Mouse (Mus musculus) CH12.LX (cell line): ENCODE measurements at regions not wholly inside any gene's neighbourhood (a gene's known extent, or its start where the extent isn't known, plus 50 kb on each side); places are given as distances from the start of the nearest gene placed in this dataset.

Source experiments
- DNase-seq: peaks from one replicate; pipeline ENCODE4 v3.0.0-alpha.2; 2013; ENCODE audit errors: extremely low read depth
- H3K27ac ChIP-seq: 2 replicates; pipeline ENCODE4 v1.5.1; 2012; ENCODE audit warnings: low read depth, mild to moderate bottlenecking, control low read depth, moderate library complexity; ENCODE audit not compliant: insufficient read depth
- H3K27me3 ChIP-seq: replicated peaks from 2 replicates; pipeline ENCODE3; 2012; ENCODE audit warnings: inconsistent platforms
- H3K36me3 ChIP-seq, 2 experiments: replicated peaks in 1 of 2; 2 replicates each; pipeline versions ENCODE3 to v1.6.1; 2012; ENCODE audit warnings: inconsistent platforms in 1 of 2, low read length in 1 of 2, mild to moderate bottlenecking in 1 of 2, mixed read lengths in 1 of 2, moderate library complexity in 1 of 2; ENCODE audit not compliant: control insufficient read depth in 1 of 2, insufficient read depth in 1 of 2
- H3K4me1 ChIP-seq, 2 experiments: 2 replicates each; pipeline ENCODE4 v1.6.1; 2012; ENCODE audit warnings: inconsistent platforms in 1 of 2, moderate library complexity in 1 of 2; ENCODE audit not compliant: insufficient read depth in 2 of 2, control insufficient read depth in 1 of 2
- H3K4me2 ChIP-seq: 2 replicates; pipeline ENCODE4 v1.6.1; 2012; ENCODE audit warnings: low read depth, mild to moderate bottlenecking, control low read depth; ENCODE audit not compliant: poor library complexity, insufficient read depth, severe bottlenecking
- H3K4me3 ChIP-seq, 3 experiments: fragments of 150-350 bp in 1 of 3; sonication (generic) in 1 of 3; replicated peaks in 1 of 3; 2 replicates each; pipeline versions ENCODE3 to v1.5.1; 2011 to 2012; ENCODE audit warnings: low read depth in 2 of 3, low read length in 2 of 3, mild to moderate bottlenecking in 2 of 3, moderate library complexity in 2 of 3, control low read depth in 1 of 3, improper control_type of control experiment in 1 of 3, inconsistent platforms in 1 of 3, mixed read lengths in 1 of 3; ENCODE audit not compliant: poor library complexity in 1 of 3
- H3K79me2 ChIP-seq: replicated peaks from 2 replicates; pipeline ENCODE4 v1.6.1; 2012; ENCODE audit warnings: mild to moderate bottlenecking, moderate library complexity; ENCODE audit not compliant: control insufficient read depth, poor library complexity, insufficient read depth, severe bottlenecking; ENCODE audit errors: extremely low read depth
- H3K9ac ChIP-seq: 2 replicates; pipeline ENCODE4 v1.6.1; 2012; ENCODE audit warnings: low read depth, mild to moderate bottlenecking, control low read depth, moderate library complexity; ENCODE audit not compliant: insufficient read depth
- H3K9me3 ChIP-seq: replicated peaks from 2 replicates; pipeline ENCODE3; 2012; ENCODE audit warnings: low read length, inconsistent platforms, mixed read lengths
- BHLHE40 ChIP-seq: IDR thresholded peaks from 2 replicates; pipeline ENCODE4 v1.6.1; 2011; ENCODE audit warnings: mild to moderate bottlenecking, low read depth, low read length, improper control_type of control experiment
- CHD1 ChIP-seq: IDR thresholded peaks from 2 replicates; pipeline ENCODE4 v1.6.1; 2012; ENCODE audit warnings: low read depth, low read length, improper control_type of control experiment, inconsistent platforms
- CHD2 ChIP-seq: IDR thresholded peaks from 2 replicates; pipeline ENCODE4 v1.6.1; 2011; ENCODE audit warnings: low read length, improper control_type of control experiment
- E2F4 ChIP-seq: IDR thresholded peaks from 2 replicates; pipeline ENCODE4 v1.6.1; 2011; ENCODE audit warnings: low read depth, low read length, improper control_type of control experiment; ENCODE audit not compliant: insufficient replicate concordance
- ELF1 ChIP-seq: IDR thresholded peaks from 2 replicates; pipeline ENCODE4 v1.6.1; 2014; ENCODE audit warnings: low read depth, mild to moderate bottlenecking, inconsistent platforms, low read length, improper control_type of control experiment
- IRF4 ChIP-seq: IDR thresholded peaks from 2 replicates; pipeline ENCODE4 v1.6.1; 2014; ENCODE audit warnings: low read depth, mild to moderate bottlenecking, inconsistent platforms, low read length, improper control_type of control experiment
- JUN ChIP-seq: IDR thresholded peaks from 2 replicates; pipeline ENCODE4 v1.6.1; 2011; ENCODE audit warnings: low read depth, mild to moderate bottlenecking, low read length, improper control_type of control experiment, moderate library complexity; ENCODE audit not compliant: insufficient read depth
- KAT2A ChIP-seq: IDR thresholded peaks from 2 replicates; pipeline ENCODE4 v1.6.1; 2012; ENCODE audit warnings: low read length, improper control_type of control experiment, inconsistent platforms; ENCODE audit not compliant: insufficient replicate concordance
- MAFK ChIP-seq: IDR thresholded peaks from 2 replicates; pipeline ENCODE4 v1.6.1; 2011; ENCODE audit warnings: low read length, improper control_type of control experiment; ENCODE audit not compliant: insufficient replicate concordance
- MAZ ChIP-seq: IDR thresholded peaks from 2 replicates; pipeline ENCODE4 v1.6.1; 2012; ENCODE audit warnings: low read depth, mild to moderate bottlenecking, inconsistent platforms, low read length, improper control_type of control experiment, moderate library complexity
- MEF2A ChIP-seq: IDR thresholded peaks from 2 replicates; pipeline ENCODE4 v1.6.1; 2014; ENCODE audit warnings: low read depth, mild to moderate bottlenecking, inconsistent platforms, low read length, improper control_type of control experiment, borderline replicate concordance
- MXI1 ChIP-seq: IDR thresholded peaks from 2 replicates; pipeline ENCODE4 v1.6.1; 2011; ENCODE audit warnings: mild to moderate bottlenecking, low read depth, low read length, improper control_type of control experiment
- MYC ChIP-seq: IDR thresholded peaks from 2 replicates; pipeline ENCODE4 v1.6.1; 2011; ENCODE audit warnings: low read depth, mild to moderate bottlenecking, improper control_type of control experiment, low read length
- NRF1 ChIP-seq: IDR thresholded peaks from 2 replicates; pipeline ENCODE4 v1.6.1; 2014; ENCODE audit warnings: low read depth, mild to moderate bottlenecking, inconsistent platforms, low read length, improper control_type of control experiment, moderate library complexity
- PAX5 ChIP-seq: IDR thresholded peaks from 2 replicates; pipeline ENCODE4 v1.6.1; 2012; ENCODE audit warnings: low read length, inconsistent platforms, mixed read lengths
- POLR2AphosphoS2 ChIP-seq: IDR thresholded peaks from 2 replicates; pipeline ENCODE4 v1.6.1; 2011; ENCODE audit warnings: low read depth, low read length, improper control_type of control experiment
- RAD21 ChIP-seq: IDR thresholded peaks from 2 replicates; pipeline ENCODE4 v1.6.1; 2011; ENCODE audit warnings: low read depth, mild to moderate bottlenecking, low read length, improper control_type of control experiment, moderate library complexity
- RCOR1 ChIP-seq: conservative IDR thresholded peaks from 2 replicates; pipeline ENCODE4 v1.6.1; 2012; ENCODE audit warnings: low read depth, mild to moderate bottlenecking, inconsistent platforms, low read length, improper control_type of control experiment
- SMC3 ChIP-seq: IDR thresholded peaks from 2 replicates; pipeline ENCODE4 v1.6.1; 2011; ENCODE audit warnings: low read depth, low read length, improper control_type of control experiment
- USF1 ChIP-seq: IDR thresholded peaks from 2 replicates; pipeline ENCODE4 v1.6.1; 2014; ENCODE audit warnings: low read depth, mild to moderate bottlenecking, inconsistent platforms, low read length, improper control_type of control experiment
- USF2 ChIP-seq: conservative IDR thresholded peaks from 2 replicates; pipeline ENCODE4 v1.6.1; 2011; ENCODE audit warnings: low read depth, low read length, improper control_type of control experiment
- ZNF384 ChIP-seq: IDR thresholded peaks from 2 replicates; pipeline ENCODE4 v1.6.1; 2012; ENCODE audit warnings: low read depth, low read length, improper control_type of control experiment, inconsistent platforms
- dilution Hi-C: fragments of 300-500 bp; cut with MboI; formaldehyde crosslinking; loops from 2 replicates; pipeline ENCODE4 v1.14.3; 2020; ENCODE audit warnings: low sequenced_read_pairs; ENCODE audit not compliant: extremely low pct_unique_long_range_greater_than_20kb, extremely low pct_ligation_motif_present
- in situ Hi-C: fragments of 300-500 bp; cut with MboI; formaldehyde crosslinking; loops from 3 replicates; pipeline ENCODE4 v1.14.3; 2019; ENCODE audit warnings: low sequenced_read_pairs, low pct_ligation_motif_present, low pct_unique_long_range_greater_than_20kb, mixed read lengths

DNA sequence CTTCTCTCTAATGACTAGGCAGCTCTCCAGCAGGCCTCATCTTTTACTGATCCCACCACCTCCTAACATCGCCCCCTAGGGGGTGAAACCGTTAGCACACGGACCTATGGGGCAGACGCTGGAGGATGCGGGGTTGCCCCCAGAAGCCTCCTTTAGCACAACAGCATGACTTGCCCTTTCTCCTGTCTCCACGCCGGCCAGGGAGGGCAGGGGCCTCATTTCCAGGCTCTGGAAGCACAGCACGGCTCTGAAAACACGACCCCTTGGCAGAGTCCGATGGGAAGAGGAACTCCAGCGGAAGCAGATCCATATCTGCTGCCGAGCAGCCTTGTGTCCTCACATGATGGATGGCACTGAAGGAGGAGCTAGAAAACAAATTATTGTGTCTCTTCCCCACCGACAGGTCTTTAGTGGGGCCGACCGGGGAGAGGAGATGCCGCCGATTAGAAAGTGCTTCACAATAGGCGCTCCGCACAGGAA lies 165.1 kb upstream of the Irx3 start:
- Histone ChIP-seq H3K79me2 (no peaks in the 10 kb centered on the region), H3K9me3 (peaks cover 89% of the 10 kb centered on the region), H3K9ac (no peak overlapping the region), H3K27me3 (no peaks in the 10 kb centered on the region), H3K4me3 (no peak overlapping the region), H3K36me3 (no peaks in the 10 kb centered on the region), H3K4me2 (no peak overlapping the region), H3K4me1 (no peaks in the 10 kb centered on the region), H3K27ac (no peak overlapping the region)
- no peak for DNase-seq
- TF ChIP-seq PAX5 (no peak), NRF1 (no peak), SMC3 (no peak), E2F4 (no peak), ZNF384 (no peak), RCOR1 (no peak), JUN (no peak), MXI1 (no peak), POLR2AphosphoS2 (no peak), CHD2 (no peak), IRF4 (no peak), BHLHE40 (no peak), MAFK (no peak), CHD1 (no peak), MAZ (no peak), ELF1 (no peak), MYC (no peak), MEF2A (no peak)
- dilution Hi-C loops (no loop called here), in situ Hi-C loops (no loop called here)

DNA sequence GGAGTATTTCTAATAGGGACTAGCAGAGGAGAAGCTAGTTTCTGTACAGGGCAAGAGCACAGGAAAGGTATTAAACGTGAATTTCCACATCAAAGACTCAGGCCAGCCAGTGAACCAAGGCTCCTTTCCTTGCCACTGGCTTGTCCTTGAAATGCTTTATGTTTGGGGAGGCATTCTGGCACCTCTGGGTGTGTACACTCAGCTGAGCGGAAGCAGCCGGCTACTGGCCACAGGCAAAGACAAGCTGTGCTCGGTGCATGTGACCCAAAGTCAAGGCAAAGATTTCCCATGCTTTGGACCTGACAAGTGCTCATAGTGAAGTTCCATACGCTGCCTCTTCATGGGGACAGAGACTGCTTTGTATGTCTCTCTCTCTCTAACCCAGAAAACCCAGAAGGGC lies 159.8 kb upstream of the Irx3 start:
- H3K9ac ChIP-seq: no peak overlapping the region
- H3K9me3 ChIP-seq: peaks cover 88% of the 10 kb centered on the region
- no peaks in the 10 kb centered on the region for H3K4me1 ChIP-seq
- TF ChIP-seq BHLHE40: no peak
- TF ChIP-seq IRF4: no peak
- no peak for TF ChIP-seq CHD2
- TF ChIP-seq JUN: no peak
- no peak for TF ChIP-seq MAFK
- no peak for TF ChIP-seq KAT2A
- no peak for TF ChIP-seq RAD21
- no peak for TF ChIP-seq USF2
- no peak for TF ChIP-seq USF1
- no peak for TF ChIP-seq CHD1
- no peak for TF ChIP-seq SMC3
- no peak for TF ChIP-seq MYC
- TF ChIP-seq NRF1: no peak
- dilution Hi-C loops: no loop called here
- no peaks in the 10 kb centered on the region for H3K27me3 ChIP-seq
- in situ Hi-C loops: no loop called here
- no peak overlapping the region for H3K4me2 ChIP-seq
- H3K79me2 ChIP-seq: no peaks in the 10 kb centered on the region
- H3K4me3 ChIP-seq: no peak overlapping the region
- no peak overlapping the region for H3K27ac ChIP-seq
- H3K36me3 ChIP-seq: no peaks in the 10 kb centered on the region
- DNase-seq: no peak
